Mouse (Mus musculus) ovary, postnatal 10 days (tissue): ENCODE results near the gene Slc35c1.
A peak's percentile ranks its signal among the peaks of the same experiment; 100 is the strongest.
"Not testable (repeated sequence)": the region's sequence is repeated elsewhere in the genome, so short reads cannot be mapped to it uniquely, and the experiment has no call there.

Source experiments
- DNase-seq: peaks from one replicate; pipeline ENCODE4 v3.0.0; 2022; ENCODE audit warnings: low spot score

Gene Slc35c1

GRCm38 (mm10) chr2:92459921-92460707, at the start of gene Slc35c1:
Gene Slc35c1, minus strand, starts transcription at chr2:92460538.
- no peak for DNase-seq

- no peak for DNase-seq
Observed at GRCm38 (mm10) chr2:92505291-92505690, 45.0 kb upstream of the Slc35c1 start.

GRCm38 (mm10) chr2:92503421-92503820, 43.1 kb upstream of the Slc35c1 start:
- DNase-seq = no peak

- DNase-seq = no peak
Observed at GRCm38 (mm10) chr2:92499701-92500322, 39.5 kb upstream of the Slc35c1 start.

GRCm38 (mm10) chr2:92497112-92497511, 36.8 kb upstream of the Slc35c1 start:
- no peak for DNase-seq

- no peak for DNase-seq
Observed at GRCm38 (mm10) chr2:92496681-92497080, 36.3 kb upstream of the Slc35c1 start.

GRCm38 (mm10) chr2:92494956-92495355, 34.6 kb upstream of the Slc35c1 start:
- DNase-seq = no peak

- no peak for DNase-seq
Observed at GRCm38 (mm10) chr2:92494423-92494822, 34.1 kb upstream of the Slc35c1 start.

- no peak for DNase-seq
Observed at GRCm38 (mm10) chr2:92493656-92494390, 33.5 kb upstream of the Slc35c1 start.

- DNase-seq = no peak
Observed at GRCm38 (mm10) chr2:92491950-92492501, 31.7 kb upstream of the Slc35c1 start.

- DNase-seq = no peak
Observed at GRCm38 (mm10) chr2:92490541-92490940, 30.2 kb upstream of the Slc35c1 start.

- no peak for DNase-seq
Observed at GRCm38 (mm10) chr2:92487791-92488190, 27.5 kb upstream of the Slc35c1 start.

- no peak for DNase-seq
Observed at GRCm38 (mm10) chr2:92486911-92487310, 26.6 kb upstream of the Slc35c1 start.

GRCm38 (mm10) chr2:92486403-92486802, 26.1 kb upstream of the Slc35c1 start:
- DNase-seq = peak; percentile 66

- peak; percentile 52 for DNase-seq
Observed at GRCm38 (mm10) chr2:92485640-92486295, 25.4 kb upstream of the Slc35c1 start.

- DNase-seq = no peak
Observed at GRCm38 (mm10) chr2:92484256-92485025, 24.1 kb upstream of the Slc35c1 start.

GRCm38 (mm10) chr2:92483505-92483904, 23.2 kb upstream of the Slc35c1 start:
- no peak for DNase-seq

GRCm38 (mm10) chr2:92482551-92482950, 22.2 kb upstream of the Slc35c1 start:
- DNase-seq = no peak

- DNase-seq = no peak
Observed at GRCm38 (mm10) chr2:92478313-92478688, 18.0 kb upstream of the Slc35c1 start.

GRCm38 (mm10) chr2:92477672-92478312, 17.5 kb upstream of the Slc35c1 start:
- no peak for DNase-seq

GRCm38 (mm10) chr2:92476580-92476979, 16.2 kb upstream of the Slc35c1 start:
- not testable (repeated sequence) for DNase-seq
